Mouse (Mus musculus): ENCODE measurements around the gene Armc2. TPM values are rescaled to one million over a fixed set of nuclear protein-coding genes. Genes with fewer than 3 reads are reported as not detected.

Armc2 gene
- total and polyA plus RNA-seq, 3 experiments, result 0.08 to 0.13 TPM; not detected in 1

DNA sequence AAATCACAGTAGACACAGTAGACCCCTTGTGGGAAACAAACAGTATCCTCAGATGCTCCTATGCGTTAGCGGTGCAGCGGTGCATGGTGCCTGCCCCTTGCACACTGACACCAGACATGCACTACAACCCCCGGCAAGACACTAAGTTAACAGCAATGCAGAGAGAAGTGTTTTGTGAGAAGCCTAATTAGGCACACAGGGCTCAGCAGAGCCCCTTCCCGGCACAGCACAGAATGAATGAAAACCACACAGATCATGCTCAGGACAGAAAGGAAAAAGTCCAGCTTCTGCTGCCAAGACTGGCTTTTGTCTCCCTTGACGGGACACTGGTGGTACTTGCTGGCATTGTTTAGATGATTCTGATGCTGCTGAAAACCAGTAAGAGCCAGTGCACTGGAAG lies 109.3 kb downstream of the Armc2 start:
- no peak for DNase-seq (ENCODE audit: low read depth, low spot score)
- peaks cover under 1 to 20% of the 10 kb centered on the region in 2 experiments for H3K36me3 ChIP-seq (ENCODE audit: control insufficient read depth in 1 of 2, insufficient read depth in 2 of 2, low read length in 2 of 2)

GRCm38 (mm10) chr10:41907950-41908349 lies 110.3 kb downstream of the Armc2 start:
- TF ChIP-seq ZC3H11A (IDR thresholded peaks at IDR 0.05; ENCODE audit: low read depth, low read length) (no peak), HCFC1 (IDR thresholded peaks at IDR 0.05; ENCODE audit: low read depth, low read length) (no peak), RCOR1 (IDR thresholded peaks at IDR 0.05; ENCODE audit: low read depth, low read length) (no peak), ZKSCAN1 (IDR thresholded peaks at IDR 0.05; ENCODE audit: low read depth, low read length) (no peak), GABPA (IDR thresholded peaks at IDR 0.05; ENCODE audit: low read depth, low read length) (no peak)
- Histone ChIP-seq H3K4me1 (ENCODE audit: control insufficient read depth in 1 of 2, insufficient read depth in 2 of 2, low read length in 2 of 2) (peaks cover 13% of the 10 kb centered on the region in 2 experiments), H3K9ac (ENCODE audit: control insufficient read depth, low read depth, low read length, poor library complexity, severe bottlenecking) (no peak overlapping the region), H3K27ac (ENCODE audit: control insufficient read depth, low read depth, low read length) (no peak overlapping the region), H3K9me3 (replicated peaks; ENCODE audit: insufficient read depth, low read length) (no peaks in the 10 kb centered on the region), H3K36me3 (ENCODE audit: control insufficient read depth in 1 of 2, insufficient read depth in 2 of 2, low read length in 2 of 2) (peaks cover 2 to 13% of the 10 kb centered on the region in 2 experiments), H3K27me3 (ENCODE audit: control insufficient read depth in 1 of 2, insufficient read depth in 2 of 2, low read length in 2 of 2) (no peaks in the 10 kb centered on the region), H3K79me2 (ENCODE audit: control insufficient read depth, insufficient read depth, low read length, poor library complexity) (no peaks in the 10 kb centered on the region), H3K4me3 (ENCODE audit: control insufficient read depth in 1 of 2, insufficient read depth in 1 of 2, low read depth in 2 of 2, low read length in 2 of 2) (no peak overlapping the region)
- DNase-seq (ENCODE audit: low read depth, low spot score), result no peak

More for the DNA sequence above, 109.3 kb downstream of the Armc2 start:
- no peak overlapping the region for H3K4me3 ChIP-seq (ENCODE audit: control insufficient read depth in 1 of 2, insufficient read depth in 1 of 2, low read depth in 2 of 2, low read length in 2 of 2)
- no peaks in the 10 kb centered on the region for H3K27me3 ChIP-seq (ENCODE audit: control insufficient read depth in 1 of 2, insufficient read depth in 2 of 2, low read length in 2 of 2)
- H3K4me1 ChIP-seq (ENCODE audit: control insufficient read depth in 1 of 2, insufficient read depth in 2 of 2, low read length in 2 of 2), result peaks cover 15 to 21% of the 10 kb centered on the region in 2 experiments
- TF ChIP-seq SIN3A (IDR thresholded peaks at IDR 0.05; ENCODE audit: low read length) (no peak), CTCF (IDR thresholded peaks at IDR 0.05 in 2 of 3, conservative IDR thresholded peaks at IDR 0.05 in 1 of 3; ENCODE audit: control insufficient read depth in 1 of 3, insufficient read depth in 1 of 3, low read depth in 2 of 3, low read length in 3 of 3, poor library complexity in 1 of 3, severe bottlenecking in 1 of 3) (no peak), BHLHE40 (IDR thresholded peaks at IDR 0.05; ENCODE audit: borderline replicate concordance, low read depth, low read length) (no peak), TAL1 (IDR thresholded peaks at IDR 0.05; ENCODE audit: low read length) (no peak), ZMIZ1 (IDR thresholded peaks at IDR 0.05; ENCODE audit: low read depth, low read length) (no peak), POLR2AphosphoS5 (IDR thresholded peaks at IDR 0.05; ENCODE audit: borderline replicate concordance, low read depth, low read length) (no peak), GATA1 (IDR thresholded peaks at IDR 0.05; ENCODE audit: low read depth, low read length) (no peak), ETS1 (IDR thresholded peaks at IDR 0.05; ENCODE audit: low read depth, low read length) (no peak)
- H3K27ac ChIP-seq (ENCODE audit: control insufficient read depth, low read depth, low read length), result no peak overlapping the region
- no peak overlapping the region for H3K9ac ChIP-seq (ENCODE audit: control insufficient read depth, low read depth, low read length, poor library complexity, severe bottlenecking)
- no peaks in the 10 kb centered on the region for H3K9me3 ChIP-seq (replicated peaks; ENCODE audit: insufficient read depth, low read length)
- H3K79me2 ChIP-seq (ENCODE audit: control insufficient read depth, insufficient read depth, low read length, poor library complexity), result no peaks in the 10 kb centered on the region

DNA sequence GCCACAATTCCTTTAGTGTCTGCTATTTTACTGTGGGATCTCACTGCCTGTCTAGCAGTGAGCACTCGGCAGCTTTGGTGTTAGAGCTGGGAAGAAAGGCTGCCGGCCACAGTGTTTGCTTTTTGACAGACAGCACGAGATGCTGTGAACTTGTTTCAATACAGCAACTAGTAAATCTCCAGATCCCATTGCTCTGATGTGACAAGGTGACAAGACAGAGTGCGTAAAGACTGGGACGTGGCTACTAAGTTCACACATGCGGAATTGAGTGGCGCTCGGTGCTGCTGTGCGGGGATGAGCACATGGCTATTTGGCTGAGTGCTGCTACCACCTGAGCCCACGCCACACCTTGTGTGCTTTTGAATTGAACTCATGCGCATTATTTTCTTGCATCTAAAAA lies 110.8 kb downstream of the Armc2 start:
- no peaks in the 10 kb centered on the region for H3K9me3 ChIP-seq (replicated peaks; ENCODE audit: insufficient read depth, low read length)
- no peak for DNase-seq (ENCODE audit: low read depth, low spot score)
- no peaks in the 10 kb centered on the region for H3K27me3 ChIP-seq (ENCODE audit: control insufficient read depth in 1 of 2, insufficient read depth in 2 of 2, low read length in 2 of 2)
- peaks cover 8 to 9% of the 10 kb centered on the region in 2 experiments for H3K4me1 ChIP-seq (ENCODE audit: control insufficient read depth in 1 of 2, insufficient read depth in 2 of 2, low read length in 2 of 2)
- peaks cover 2 to 9% of the 10 kb centered on the region in 2 experiments for H3K36me3 ChIP-seq (ENCODE audit: control insufficient read depth in 1 of 2, insufficient read depth in 2 of 2, low read length in 2 of 2)
- H3K9ac ChIP-seq (ENCODE audit: control insufficient read depth, low read depth, low read length, poor library complexity, severe bottlenecking), result no peak overlapping the region
- no peaks in the 10 kb centered on the region for H3K79me2 ChIP-seq (ENCODE audit: control insufficient read depth, insufficient read depth, low read length, poor library complexity)
- TF ChIP-seq ELF1 (IDR thresholded peaks at IDR 0.05; ENCODE audit: low read depth, low read length), result no peak
- no peak overlapping the region for H3K4me3 ChIP-seq (ENCODE audit: control insufficient read depth in 1 of 2, insufficient read depth in 1 of 2, low read depth in 2 of 2, low read length in 2 of 2)
- H3K27ac ChIP-seq (ENCODE audit: control insufficient read depth, low read depth, low read length), result no peak overlapping the region

All from MEL (cell line).